Mouse (Mus musculus): ENCODE measurements around the gene C130079G13Rik. TPM values are rescaled to one million over a fixed set of nuclear protein-coding genes. Genes with fewer than 3 reads are reported as not detected.

C130079G13Rik gene
- polyA plus RNA-seq (2012): not detected in 2 replicates

GRCm38 (mm10) chr3:59924914-59925313, at the start of gene C130079G13Rik:
TSS of gene C130079G13Rik (plus strand) at chr3:59925214.

Other genes with a start within 250 kb of the C130079G13Rik start
- not detected in 2 replicates for gene Gm5538, start 195.4 kb upstream of the C130079G13Rik start, polyA plus RNA-seq (2012)
- gene Gm8298, start 64.2 kb upstream of the C130079G13Rik start, polyA plus RNA-seq (2012): not detected in 2 replicates
- gene Aadacl2, start 81.5 kb downstream of the C130079G13Rik start, polyA plus RNA-seq (2012): 0.06 TPM in 1 of 2 replicates, not detected in the other
- gene Aadac, start 100.5 kb downstream of the C130079G13Rik start, polyA plus RNA-seq (2012): not detected in 2 replicates
- not detected in 2 replicates for gene Sucnr1, start 156.7 kb downstream of the C130079G13Rik start, polyA plus RNA-seq (2012)